In genomic region chrX:13513864-13514263, GRCm38 (mm10) we compare ENCODE assay signal across 26 mouse cellular contexts. TPM values are rescaled to one million over a fixed set of nuclear protein-coding genes. Genes with fewer than 3 reads are reported as not detected.
"Had no signal": no experiment of that assay in that cellular context is flagged by ENCODE, and none has a peak within 500 bp of the region (broad histone marks: within the 10 kb centered on the region; RNA-seq: fewer than 3 reads in every experiment).

No protein-coding gene starts in this region.

- H3K27ac ChIP-seq: embryonic facial prominence, embryonic 10.5 days; embryonic facial prominence, embryonic 12.5 days; embryonic facial prominence, embryonic 13.5 days; embryonic facial prominence, embryonic 15.5 days; forebrain, embryonic 10.5 days; forebrain, embryonic 12.5 days; forebrain, embryonic 13.5 days; forebrain, embryonic 15.5 days; heart, adult 2 months had no signal

- ATAC-seq: forebrain, embryonic 13.5 days; forebrain, embryonic 14.5 days; forebrain, embryonic 15.5 days; forebrain, embryonic 16.5 days; forebrain, postnatal 0 days had no signal

- H3K4me3 ChIP-seq: embryonic facial prominence, embryonic 10.5 days; embryonic facial prominence, embryonic 12.5 days; embryonic facial prominence, embryonic 13.5 days; embryonic facial prominence, embryonic 15.5 days; erythroblast, embryonic 14.5 days; forebrain, embryonic 10.5 days; forebrain, embryonic 12.5 days; forebrain, embryonic 13.5 days; forebrain, embryonic 15.5 days; gastrocnemius, adult 2 months; heart, adult 2 months had no signal

- DNase-seq: cerebellum, adult 2 months; cerebellum, adult 8-10 months; cerebellum, adult 9-10 months; cerebellum, adult 9-11 months; cerebellum, postnatal 25 days; cerebellum, postnatal 36 days; forebrain, postnatal 0 days; gastrocnemius, adult 2 months; gastrocnemius, postnatal 10 days; gastrocnemius, postnatal 14 days; gastrocnemius, postnatal 25 days; gastrocnemius, postnatal 36 days had no signal

RNA-seq across cellular contexts. Expression of gene Nyx, which starts 48.0 kb away (rescaled TPM):
- total RNA-seq: common myeloid progenitor, adult 5-6 weeks; gastrocnemius, postnatal 36 days; granulocyte monocyte progenitor cell, adult 5-6 weeks had no signal
